Mouse (Mus musculus) urinary bladder, adult 2 months (tissue): Measurements from ENCODE around the gene Izumo1. TPM values are rescaled to one million over a fixed set of nuclear protein-coding genes. Genes with fewer than 3 reads are reported as not detected.
A peak's percentile ranks its signal among the peaks of the same experiment; 100 is the strongest.
"Not testable (repeated sequence)": the region's sequence is repeated elsewhere in the genome, so short reads cannot be mapped to it uniquely, and the experiment has no call there.

Experiments
- DNase-seq: peaks from one replicate; pipeline ENCODE4 v3.0.0; 2022; ENCODE audit warnings: low spot score
- polyA plus RNA-seq: library from polyadenylated mRNA; depleted of rRNA; stranded (reverse); fragments of >200 nt; gene quantifications from 2 replicates; pipeline ENCODE4 v1.2.3, GENCODE M21; 2012

Izumo1 gene
- polyA plus RNA-seq, 1 experiment = 0.23 TPM

DNA sequence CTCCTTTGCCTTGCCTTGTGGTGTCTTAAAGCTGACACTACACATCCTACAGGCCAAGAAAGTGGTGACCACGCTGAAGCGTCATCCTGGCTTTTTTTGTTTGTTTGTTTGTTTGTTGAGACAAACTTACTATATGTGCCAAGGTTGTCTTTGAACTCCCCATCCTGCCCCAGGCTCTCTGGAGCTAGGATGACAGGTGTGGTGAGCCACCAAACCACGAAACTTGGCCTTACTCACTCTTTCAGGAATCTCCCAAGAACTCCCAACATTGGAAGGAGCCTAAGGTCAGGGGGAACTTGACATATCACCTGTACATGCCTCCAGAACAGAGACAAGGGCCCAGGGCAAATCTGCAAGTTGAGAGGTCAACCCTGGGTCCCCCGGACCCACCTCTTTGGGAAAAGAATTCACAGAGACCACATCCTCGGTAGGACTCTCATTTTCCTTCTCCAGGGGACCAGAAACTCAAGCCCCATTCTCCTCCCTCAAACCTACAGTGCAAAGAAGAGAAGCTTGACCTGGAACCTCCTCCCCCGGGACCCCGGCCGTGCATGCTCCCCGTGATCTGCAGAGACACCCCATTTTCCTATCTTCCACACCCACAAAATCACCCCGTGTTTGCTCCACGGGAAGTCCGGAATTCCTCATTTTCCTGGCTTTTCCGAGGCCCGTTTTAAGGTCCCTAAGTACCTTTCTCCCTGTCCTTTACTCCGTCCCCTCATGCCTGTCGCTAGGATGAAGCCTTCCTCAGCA, 21.1 kb downstream of the Izumo1 start:
- DNase-seq = no peak

DNA sequence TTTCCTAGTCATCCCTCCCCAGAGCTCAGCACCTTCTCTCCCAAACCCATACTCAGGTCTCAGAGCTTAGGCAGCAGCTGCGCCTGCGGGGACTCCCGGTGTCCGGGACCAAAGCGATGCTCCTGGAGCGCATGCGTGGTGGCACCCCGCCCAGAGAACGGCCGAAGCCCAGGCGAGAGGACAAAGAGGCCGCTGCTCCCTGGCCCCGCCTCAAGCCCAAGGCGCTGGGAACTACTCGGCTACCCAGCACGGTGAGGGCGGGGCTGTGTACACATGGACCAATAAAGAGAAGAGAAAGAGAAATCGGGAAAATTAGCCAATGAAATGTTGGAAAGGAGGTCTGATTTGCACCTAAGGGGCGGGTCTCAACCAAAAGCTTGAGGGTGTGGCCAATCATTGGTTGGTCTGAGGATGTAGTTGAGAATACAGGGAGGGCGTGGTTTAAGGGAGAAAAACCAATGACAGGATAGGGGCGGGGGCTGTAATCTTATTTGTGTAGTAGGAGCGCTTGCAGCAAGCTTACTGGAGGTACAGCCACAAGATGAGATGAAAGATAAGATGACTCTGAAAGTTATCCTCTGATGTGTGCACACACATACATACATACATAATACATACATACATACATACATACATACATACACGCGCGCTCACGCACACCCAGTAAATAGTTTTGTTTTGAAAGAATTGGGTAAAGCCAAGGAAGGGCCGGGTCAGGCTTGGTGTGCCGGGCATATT, 22.0 kb downstream of the Izumo1 start:
- DNase-seq = peak; percentile 72

DNA sequence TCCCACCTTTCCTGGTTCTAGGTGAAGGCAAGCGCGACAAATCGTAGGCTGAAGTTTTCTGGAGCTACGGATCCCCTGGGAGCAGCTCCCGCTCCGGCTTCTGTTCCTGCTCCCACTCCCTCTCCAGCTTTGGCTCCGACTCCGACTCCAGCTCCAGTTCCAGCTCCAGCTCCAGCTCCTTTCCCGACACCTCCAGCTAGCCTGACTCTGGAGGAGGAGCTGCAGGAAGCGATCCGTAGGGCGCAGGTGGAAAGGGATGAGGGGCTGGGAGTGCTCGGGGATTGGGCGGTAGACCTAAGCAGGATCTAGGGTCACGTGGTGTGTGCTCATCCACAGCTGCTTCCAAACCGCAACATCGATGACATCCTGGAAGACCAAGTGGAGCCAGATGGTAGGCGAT, 22.6 kb downstream of the Izumo1 start:
- DNase-seq = no peak

DNA sequence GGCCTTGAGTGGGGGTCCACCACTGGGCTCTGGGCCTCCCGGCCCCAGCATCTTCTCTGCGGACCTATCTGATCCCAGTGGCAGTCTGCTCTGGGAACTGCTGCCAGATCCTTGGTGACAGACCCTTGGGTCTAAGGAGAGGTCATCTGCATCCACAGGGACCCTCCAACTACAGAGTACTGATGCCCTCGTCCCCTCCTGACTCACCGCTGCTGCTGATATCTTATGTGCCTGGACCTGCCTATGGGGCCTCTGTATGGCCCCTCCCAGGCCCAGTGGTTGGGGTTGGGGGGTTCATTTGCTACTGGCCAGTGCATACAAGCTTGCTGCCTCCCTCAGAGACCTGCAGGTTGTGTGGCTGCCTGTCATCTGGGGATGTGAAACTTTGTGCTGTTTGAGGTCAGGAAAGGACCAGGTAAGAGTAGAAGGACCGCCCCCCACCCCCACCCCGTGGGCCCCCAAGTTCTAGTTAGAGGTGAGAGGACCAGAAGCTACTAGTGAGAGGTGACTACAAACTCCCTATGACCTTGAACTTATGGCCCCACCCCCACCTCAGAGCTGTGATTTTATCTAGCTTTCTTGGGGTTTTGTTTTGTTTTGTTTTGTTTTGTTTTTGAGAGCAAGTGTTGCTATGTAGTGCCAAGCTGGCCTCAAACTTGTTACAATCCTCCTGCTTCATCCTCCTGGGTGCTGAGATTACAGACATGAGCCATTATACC, 23.4 kb downstream of the Izumo1 start:
- DNase-seq = no peak

DNA sequence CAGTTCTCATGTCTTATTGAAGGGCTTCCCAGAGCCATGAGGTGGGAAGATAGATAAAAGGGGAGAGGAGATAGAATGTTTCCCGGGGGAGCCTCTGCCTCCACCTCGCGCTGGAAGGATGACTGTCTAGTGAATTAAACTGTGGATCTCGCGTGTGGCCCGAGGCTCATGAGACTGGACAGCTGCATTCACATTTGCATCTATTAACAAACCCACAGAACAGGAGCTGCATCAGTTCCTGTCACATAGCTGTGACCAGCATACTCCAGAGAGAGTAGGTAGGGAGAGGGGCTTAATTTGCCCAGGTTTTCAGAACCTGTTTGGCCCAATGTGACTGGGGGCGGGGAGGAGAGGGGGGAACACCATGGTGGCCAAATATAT, 24.0 kb downstream of the Izumo1 start:
- no peak for DNase-seq

DNA sequence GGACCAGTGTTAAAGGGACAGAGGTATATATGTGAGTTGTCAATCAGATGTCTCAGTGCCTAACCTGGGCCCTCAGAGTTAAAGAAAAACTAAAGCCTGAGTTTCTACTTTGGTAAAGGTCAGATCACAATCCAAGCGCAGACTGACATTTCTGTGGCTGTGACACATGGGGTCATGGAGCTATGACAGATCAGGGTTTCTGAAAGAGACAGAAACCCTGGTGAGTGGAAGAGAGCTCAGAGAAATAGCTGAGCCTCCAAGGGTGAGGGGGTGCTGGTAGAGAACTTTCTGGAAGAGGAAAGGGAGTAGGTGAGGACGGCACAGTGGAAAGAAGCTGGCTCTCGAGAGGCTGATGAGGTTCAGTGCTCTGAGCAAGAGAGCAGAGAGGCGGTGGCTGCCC, 25.1 kb downstream of the Izumo1 start:
- DNase-seq = no peak

DNA sequence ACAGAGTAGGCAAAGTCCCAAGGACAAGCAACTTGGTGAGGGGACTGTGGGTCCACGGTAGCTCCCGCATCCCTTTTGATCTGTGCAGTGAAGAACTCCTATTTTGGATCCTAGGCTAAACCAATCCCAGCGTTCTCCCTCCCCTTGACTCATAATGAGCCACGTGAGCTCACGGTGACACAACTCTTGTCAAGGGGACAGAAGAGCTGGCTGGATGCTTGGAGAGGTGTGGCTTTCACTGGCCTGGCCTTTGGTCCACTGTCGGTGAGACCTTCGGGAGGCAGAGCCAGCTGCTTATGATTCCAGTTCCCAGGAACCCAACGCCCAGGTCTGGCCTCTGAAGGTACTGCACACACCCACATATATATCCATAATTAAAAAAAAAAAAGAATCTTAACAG, 27.7 kb downstream of the Izumo1 start:
- no peak for DNase-seq

DNA sequence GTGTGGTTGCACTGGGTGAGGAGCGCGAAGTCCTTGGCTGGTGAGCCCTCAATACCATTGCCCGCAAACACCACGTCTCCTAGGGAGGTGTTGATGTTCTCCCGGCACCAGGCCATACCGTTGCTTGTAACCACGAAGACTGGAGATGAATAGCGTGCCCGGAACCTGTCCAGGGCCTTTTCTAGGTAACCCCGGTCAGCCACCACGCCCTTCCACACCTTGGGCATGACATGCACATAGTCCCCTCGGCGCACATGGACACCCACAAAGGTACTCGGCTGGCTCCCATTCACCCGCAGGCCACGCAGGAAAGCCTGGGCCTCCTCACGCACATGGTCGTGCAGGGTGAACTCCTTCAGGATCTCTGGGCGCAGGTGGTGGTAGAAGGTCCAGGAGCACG, 28.9 kb downstream of the Izumo1 start:
- not testable (repeated sequence) for DNase-seq

DNA sequence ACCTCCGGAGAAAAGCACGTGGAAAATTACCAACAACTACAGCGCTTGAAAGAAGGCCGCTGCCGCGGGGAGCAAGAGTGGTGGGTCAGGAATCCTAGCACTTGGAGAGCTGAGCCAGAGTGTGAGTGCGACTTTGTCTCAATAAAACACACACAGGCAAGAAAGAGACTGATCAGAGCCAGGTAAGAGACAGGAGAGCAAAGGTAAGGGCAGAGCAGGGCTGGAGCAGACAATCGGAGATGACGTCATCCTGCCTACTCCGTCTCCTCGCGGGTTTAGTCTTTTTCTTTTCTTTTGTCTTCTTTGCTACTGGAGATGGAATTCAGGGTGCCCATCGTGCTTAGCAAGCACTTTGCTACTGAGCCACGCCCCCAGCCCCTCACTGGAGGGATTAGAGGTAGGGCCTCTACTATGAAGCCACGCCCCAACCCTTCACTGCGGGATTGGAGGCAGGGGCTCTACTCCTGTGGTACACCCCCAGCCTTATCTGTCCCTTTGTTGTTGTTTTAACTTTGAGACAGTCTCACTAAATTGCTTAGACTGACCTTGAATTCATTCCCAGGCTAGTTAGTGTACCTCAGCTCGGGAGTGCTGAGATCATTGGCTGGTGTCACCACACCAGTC, 32.9 kb downstream of the Izumo1 start:
- DNase-seq = no peak

DNA sequence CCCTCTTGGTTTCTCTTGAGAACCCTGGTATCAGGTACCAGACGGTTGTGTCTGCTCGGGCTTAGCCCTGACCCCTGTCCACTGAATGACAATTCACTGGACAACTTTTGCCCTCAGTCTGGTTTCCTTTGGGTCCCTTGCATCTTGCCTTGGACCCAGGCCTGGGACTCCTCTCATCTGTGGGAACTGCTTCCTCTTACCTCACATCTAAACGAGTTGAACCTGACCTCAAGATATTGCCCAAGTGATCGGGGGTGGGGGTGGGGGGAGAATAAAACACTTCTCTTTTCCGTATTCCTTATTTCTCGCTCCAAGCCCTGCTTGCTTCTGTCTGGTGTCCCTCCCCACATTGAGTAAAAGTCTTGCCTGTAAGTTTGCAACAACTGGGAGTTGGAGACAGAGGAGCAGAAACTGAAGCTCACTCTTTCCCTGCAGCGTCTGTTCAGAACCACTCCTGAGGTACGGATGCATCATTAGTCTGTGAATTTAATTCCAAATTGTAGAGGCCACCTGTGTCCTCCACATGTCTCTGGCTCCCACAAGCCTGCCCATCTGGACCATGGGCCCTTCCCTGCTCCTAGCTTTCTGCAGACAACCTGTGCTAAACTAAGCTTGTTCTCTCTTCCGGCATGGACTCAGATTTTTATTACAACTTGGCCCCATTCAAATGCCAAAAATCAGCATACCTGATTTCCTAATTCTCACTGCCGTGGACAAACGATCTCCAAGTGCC, 39.3 kb downstream of the Izumo1 start:
- no peak for DNase-seq

DNA sequence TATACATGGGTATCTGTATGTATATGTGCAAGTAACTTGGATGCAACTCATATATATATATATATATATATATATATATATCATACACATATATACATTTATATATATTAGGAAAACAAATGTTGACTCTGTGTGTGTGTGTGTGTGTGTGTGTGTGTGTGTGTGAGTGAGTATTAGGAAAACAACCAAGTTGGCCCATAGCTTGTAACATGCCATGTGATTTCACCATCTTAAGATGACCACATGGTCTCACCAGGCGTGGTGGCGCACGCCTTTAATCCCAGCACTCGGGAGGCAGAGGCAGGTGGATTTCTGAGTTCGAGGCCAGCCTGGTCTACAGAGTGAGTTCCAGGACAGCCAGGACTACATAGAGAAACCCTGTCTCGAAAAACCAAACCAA, 40.1 kb downstream of the Izumo1 start:
- DNase-seq = not testable (repeated sequence)

DNA sequence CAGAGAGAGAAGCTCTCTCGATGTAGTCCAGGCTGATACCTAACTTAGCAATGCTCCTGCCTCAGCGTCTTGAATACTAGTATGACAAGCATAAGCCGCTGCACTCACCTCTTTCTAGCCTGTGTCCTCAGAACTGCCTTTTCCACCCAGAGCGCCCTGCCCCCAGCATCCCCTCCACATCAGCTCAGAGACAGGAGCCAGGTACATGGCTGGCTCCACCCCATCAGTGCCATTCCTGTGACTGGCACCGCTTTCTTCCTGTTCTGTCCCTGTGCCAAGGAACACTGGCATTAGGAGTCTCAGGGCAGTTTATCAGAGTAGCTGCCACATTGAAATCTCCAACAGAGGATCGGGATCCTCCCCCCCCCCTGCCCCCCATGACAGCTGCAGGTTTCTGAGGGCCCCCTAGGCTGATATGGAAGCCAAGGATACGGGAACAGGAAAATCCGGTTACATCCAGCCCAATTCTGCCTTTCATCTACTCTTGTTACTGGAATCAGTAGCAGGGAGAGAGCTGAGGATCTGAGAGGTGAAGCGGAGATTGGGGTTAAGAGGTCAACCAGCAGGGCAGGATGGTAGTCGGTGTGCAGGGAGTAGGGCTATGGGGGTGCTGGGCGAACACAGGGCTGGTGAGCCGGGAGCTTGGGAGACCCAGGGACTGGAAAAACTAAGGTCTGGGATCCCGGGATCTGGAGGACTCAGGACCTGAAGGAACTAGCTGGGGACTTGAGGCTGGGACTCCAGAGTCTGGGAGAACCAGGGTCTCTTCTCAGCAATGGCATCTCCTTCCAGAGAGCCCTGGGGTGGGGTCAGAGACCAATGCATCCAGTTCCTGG, 43.9 kb downstream of the Izumo1 start:
- no peak for DNase-seq

DNA sequence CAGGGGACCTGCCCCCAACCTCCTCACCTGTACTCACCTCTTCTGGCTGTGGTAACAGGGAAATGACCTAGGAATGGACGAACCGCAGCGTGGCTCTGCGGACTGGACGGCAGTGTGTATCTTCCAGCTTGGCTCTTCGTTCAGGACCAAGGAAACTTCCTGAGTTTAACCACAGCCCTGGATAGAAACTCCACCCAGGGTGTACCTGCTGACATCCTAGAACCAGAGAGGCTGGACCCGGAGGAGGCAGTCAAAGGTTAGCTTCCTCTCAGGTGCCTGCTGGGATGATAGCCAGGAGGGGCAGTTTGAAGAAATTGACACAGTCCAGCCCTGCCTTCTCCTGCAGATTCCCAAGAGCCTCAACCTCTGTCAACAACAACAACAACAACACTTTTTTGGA, 44.5 kb downstream of the Izumo1 start, which contains the start of gene Fut2:
Gene Fut2, minus strand, starts transcription at position 234 of the 400 bp plus-strand sequence.
- DNase-seq = no peak

DNA sequence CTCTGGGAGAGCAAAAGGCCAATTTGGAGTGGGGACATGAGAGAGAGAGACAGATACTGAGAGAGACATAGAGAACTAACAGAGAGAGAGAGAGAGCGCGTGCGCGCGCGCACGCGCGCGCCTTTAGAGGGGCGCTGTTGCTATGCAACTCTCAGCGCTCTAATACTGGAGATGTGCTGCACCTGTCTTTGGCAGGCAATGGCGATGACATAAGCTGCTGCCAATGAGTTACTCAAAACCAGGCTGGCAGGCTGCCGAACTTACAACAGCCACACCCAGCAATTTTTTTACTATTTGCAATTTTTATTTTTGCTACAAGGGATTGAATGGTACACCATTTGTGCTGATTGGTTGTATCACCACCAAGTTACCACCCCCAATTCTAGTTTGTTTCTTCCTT, 46.1 kb downstream of the Izumo1 start:
- DNase-seq = no peak

DNA sequence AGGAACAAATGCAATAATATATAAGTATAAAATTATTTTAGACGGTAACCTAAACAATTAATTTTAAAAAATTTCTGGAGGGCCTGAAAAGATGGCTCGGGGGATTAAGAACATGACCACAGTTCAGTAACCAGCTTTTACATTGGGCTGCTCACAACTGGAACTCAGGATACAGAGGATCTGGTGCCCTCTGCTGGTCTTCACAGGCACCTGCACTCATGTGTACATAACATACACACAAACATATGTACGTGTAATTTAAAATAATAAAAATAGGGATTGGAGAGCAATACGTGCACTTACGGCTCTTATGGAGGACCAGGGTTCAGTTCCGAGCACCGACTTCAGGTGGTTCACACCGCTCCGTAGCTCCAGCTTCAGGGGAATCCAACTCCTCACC, 47.3 kb downstream of the Izumo1 start:
- no peak for DNase-seq

DNA sequence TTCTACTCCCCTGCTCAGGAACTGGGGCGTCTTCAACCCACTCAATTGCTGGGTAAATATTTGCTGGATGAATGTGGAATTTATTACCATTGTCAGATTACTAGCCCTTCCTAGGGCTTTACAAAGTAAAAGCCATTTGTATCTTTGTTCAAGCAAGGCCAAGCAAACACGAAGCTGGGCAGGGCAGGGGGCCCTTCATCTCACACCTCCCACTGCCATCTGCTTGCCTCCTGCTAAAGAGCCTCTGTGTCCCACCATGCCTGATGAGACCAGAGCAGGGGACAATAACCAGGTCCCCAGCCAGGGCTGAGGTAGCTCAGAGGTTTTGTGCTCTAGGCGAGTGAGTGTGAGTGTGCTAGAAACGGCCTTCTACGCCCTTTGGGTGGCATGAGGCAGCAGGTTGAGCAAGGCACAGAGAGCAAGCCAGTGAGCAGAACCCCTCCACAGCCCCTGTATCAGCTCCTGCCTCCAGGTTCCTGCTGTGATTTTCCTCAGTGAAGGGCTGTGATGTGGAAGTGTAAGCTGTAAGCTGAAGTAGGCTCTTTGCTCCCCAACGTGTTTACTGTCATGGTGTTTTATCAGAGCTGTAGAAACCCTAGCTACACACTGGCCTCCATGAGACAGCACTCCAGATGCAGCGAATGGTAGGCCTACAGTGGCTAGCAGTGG, 56.1 kb downstream of the Izumo1 start:
- DNase-seq = no peak
